Mouse (Mus musculus): ENCODE data around the gene Rxfp1. TPM values are rescaled to one million over a fixed set of nuclear protein-coding genes. Genes with fewer than 3 reads are reported as not detected.
A peak's percentile ranks its signal among the peaks of the same experiment; 100 is the strongest.

Gene Rxfp1
- total RNA-seq, 2 experiments from 2014 or later, result not detected

DNA sequence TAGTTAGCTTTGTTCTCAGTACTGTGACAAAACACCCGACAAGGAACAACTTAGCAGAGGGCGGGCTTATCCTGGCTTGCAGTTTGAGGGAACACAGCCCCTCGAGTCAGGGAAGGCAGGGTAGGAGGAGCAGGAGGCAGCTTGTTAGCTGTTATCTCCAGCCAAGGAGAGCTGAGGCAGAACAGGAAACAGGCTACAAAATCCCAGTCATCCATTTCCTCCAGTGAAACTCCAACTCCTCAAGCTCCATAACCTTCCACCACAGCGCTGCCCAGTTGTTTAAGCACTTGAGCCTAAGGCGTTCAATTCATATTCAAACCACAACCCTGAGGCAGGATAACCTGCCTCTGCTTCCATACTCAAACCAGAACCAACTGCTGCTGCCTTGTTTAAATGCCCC lies 63.0 kb downstream of the Rxfp1 start:
- no peak for ATAC-seq (replicated peaks; ENCODE audit: low FRiP score, poor library complexity, severe bottlenecking)

- ATAC-seq (replicated peaks; ENCODE audit: low FRiP score, poor library complexity, severe bottlenecking), result no peak
Observed at GRCm38 (mm10) chr3:79673082-79673481, 64.6 kb downstream of the Rxfp1 start.

- no peak for ATAC-seq (replicated peaks; ENCODE audit: low FRiP score, poor library complexity, severe bottlenecking)
Observed at GRCm38 (mm10) chr3:79672188-79672587, 65.5 kb downstream of the Rxfp1 start.

DNA sequence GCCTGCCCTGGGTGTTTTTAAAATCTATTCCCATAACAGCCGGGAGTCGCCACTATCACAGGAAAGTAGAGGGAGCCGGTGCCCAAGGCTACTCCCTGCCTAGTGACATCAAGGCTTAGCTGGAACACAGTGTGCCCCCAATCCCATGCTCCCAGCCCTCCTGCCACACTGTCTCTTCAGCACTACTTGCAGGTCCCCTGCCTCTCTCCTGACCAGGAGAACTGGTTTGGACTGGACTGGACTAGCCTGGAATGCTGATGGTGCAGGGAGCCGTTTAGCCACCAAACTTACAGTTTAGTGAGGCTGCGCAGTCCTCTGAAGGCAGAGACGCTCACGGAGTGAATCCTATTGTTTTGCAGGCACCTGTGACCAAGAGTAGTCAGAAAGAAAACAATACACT lies 67.1 kb downstream of the Rxfp1 start:
- ATAC-seq (replicated peaks; ENCODE audit: low FRiP score, poor library complexity, severe bottlenecking), result no peak

DNA sequence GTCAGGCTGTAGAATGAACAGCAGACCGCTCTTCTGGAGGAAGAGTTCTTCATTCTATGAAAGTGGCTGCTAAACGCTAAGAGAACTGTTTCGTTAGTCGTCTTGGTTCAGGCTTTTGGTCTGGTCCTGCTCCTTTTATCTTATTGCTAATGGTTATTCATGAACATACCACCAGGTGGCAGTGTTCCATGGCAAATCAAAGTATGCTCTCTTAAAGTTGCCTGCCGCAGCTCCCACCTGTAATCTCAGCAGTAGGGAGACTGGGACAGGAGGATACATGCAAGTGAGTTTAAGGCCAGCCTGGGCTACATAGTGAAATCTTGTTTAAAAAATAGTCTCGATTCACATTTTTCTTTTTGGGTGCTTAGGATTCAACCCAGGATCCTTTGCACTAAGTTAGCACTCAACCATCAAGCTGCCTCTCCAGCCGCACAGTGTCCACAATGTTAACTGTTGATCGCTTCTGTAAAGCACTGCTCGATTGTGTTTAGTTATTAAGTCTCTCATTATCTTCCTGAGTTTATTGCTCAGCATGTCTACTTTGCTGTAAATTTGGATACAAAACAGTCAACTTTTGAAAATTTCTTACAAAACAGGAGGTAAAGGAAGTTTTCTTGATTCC lies 72.8 kb downstream of the Rxfp1 start:
- ATAC-seq (replicated peaks; ENCODE audit: low FRiP score, poor library complexity, severe bottlenecking), result peak; percentile 49; the same call in 1 of the 2 replicates

DNA sequence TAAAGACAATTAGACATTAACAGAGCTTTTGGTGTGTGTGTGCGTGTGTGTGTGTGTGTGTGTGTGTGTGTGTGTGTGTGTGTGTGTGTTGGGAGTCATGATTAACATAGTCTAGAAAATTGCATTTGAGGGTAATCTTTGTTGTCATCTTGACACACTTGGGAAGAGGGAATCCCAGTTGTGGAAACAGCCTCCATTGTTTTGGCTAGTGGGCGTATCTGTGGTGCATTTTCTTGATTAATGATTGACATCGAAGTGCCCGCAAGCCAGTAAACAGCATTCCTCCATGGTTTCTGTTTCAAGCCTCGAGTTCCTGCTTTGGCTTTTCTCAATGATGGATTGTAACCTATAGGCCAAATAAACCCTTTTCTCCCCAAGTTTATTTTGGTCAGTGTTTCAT lies 81.0 kb downstream of the Rxfp1 start:
- ATAC-seq (replicated peaks; ENCODE audit: low FRiP score, poor library complexity, severe bottlenecking), result no peak

DNA sequence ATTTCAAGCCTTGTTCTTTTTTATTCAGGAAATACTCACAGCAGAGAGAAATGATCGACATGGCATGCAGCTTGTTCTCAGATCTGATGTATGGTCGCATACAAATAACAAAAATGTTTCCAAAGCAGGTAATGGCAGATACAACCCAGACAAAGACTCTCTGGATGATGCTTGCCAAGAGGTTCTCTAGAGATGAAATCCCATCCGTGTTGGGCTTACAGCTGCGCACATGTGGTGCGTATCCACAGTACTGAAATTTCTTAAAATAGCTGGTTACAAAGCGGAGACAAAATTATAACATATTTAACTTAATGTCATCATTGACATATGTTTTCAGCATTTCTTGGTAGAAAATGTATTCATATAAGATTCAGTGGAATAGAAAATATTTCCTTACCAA lies 85.6 kb downstream of the Rxfp1 start:
- ATAC-seq (replicated peaks; ENCODE audit: low FRiP score, poor library complexity, severe bottlenecking), result no peak

GRCm38 (mm10) chr3:79629416-79629730 lies 108.3 kb downstream of the Rxfp1 start, which contains the start of gene Etfdh:
Gene Etfdh, minus strand, starts transcription at chr3:79629500.
- peak; percentile 66 for ATAC-seq (replicated peaks; ENCODE audit: low FRiP score, poor library complexity, severe bottlenecking)

- ATAC-seq (replicated peaks; ENCODE audit: low FRiP score, poor library complexity, severe bottlenecking), result peak; percentile 91
Observed at GRCm38 (mm10) chr3:79628561-79629415, 108.9 kb downstream of the Rxfp1 start, which contains the start of gene 4930579G24Rik. Gene 4930579G24Rik, plus strand, starts transcription at chr3:79629079.

GRCm38 (mm10) chr3:79628182-79628560 lies 109.5 kb downstream of the Rxfp1 start:
- peak; percentile 40 for ATAC-seq (replicated peaks; ENCODE audit: low FRiP score, poor library complexity, severe bottlenecking)

DNA sequence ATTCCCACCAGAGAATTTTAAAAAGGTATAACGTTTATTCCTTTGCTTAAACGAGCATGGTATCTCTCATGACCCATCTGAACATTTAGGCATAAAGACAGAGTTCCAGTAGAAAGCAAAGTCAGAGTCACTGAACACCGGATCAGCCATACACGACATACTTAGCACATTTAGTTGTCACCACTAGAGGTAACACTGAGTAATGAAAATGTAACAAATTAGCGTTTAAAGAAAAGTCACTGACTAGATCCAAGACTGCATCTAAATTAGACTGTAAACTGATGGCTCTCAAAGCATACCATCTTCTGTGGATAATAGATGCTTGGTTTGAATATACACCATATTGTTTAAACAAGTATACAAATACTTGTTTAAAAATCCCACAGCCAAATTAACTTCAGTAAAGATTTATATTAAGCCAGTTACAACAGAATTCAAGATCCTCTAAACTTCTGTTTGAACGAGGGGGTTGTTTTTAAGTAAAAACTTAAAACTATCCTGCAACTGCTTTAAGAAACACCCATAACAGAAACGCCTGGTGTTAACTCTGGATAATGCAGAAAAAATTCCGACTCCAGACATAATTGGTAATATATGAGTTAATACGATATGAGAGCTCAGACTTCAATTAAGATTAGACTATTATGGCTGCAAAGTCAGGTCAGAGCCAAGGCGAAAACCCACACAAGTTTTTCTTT lies 110.0 kb downstream of the Rxfp1 start:
- ATAC-seq (replicated peaks; ENCODE audit: low FRiP score, poor library complexity, severe bottlenecking), result peak; percentile 30; the same call in 1 of the 2 replicates

DNA sequence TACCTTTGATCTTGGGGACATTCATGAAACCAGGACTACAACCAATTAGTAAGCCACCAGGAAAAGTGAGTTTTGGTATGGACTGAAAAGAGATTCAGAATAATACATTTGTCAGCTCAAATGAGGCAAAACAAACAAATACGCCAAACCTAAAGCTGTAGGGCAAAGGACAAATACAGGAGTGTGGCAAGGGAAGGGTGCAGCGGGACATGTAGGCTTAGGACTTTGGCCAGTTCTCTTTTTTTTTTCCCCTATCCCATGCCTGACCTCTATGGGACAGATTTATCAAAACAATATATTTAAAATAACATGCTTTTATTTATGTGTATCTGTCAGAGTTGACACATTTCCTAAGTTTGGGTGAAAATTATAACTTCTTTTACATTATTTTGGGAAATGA lies 127.8 kb downstream of the Rxfp1 start:
- no peak for ATAC-seq (replicated peaks; ENCODE audit: low FRiP score, poor library complexity, severe bottlenecking)

- ATAC-seq (replicated peaks; ENCODE audit: low FRiP score, poor library complexity, severe bottlenecking), result no peak
Observed at GRCm38 (mm10) chr3:79595468-79595867, 142.2 kb downstream of the Rxfp1 start.

DNA sequence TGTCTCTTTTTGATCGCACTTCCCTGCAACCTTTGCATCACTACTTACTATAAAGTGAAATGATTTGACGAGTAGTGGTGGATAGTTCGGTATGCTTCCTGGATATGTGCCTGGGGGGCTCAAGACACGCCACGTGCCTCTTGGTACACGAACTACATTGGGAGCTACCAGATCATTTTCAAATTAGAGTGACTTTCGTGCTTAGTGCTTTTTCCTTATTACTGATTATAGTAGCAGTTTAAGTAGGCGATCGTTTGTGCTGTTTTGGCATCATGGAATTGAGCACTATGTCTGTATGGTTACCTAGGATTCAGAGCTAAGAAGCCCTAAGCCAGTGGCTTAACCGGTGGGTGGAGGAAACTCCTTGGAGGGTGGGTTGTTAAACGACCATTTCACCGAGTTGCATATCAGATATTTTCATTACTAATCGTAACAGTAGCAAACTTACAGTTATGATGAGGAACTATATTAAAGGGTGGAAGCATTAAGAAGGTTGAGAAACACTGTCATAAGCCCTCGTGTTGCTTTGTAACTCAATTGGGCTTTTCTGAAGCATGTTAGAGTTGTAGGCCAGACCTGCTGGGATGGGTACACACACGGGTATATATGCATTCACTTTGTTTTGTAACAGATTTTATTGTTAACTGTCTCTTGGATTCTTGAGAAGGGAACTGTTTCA lies 145.7 kb downstream of the Rxfp1 start:
- ATAC-seq (replicated peaks; ENCODE audit: low FRiP score, poor library complexity, severe bottlenecking), result no peak

Other genes starting within 250 kb of the Rxfp1 start
- 73.2 and 101 TPM in 2 replicates for gene Fnip2, start 170.1 kb downstream of the Rxfp1 start, total RNA-seq (2015; ENCODE audit: low replicate concordance)
- 85.6 and 109 TPM in 2 replicates for gene Fnip2, start 170.1 kb downstream of the Rxfp1 start, total RNA-seq (2017; ENCODE audit: low replicate concordance)
- 75.0 and 82.2 TPM in 2 replicates for gene Ppid, start 146.5 kb downstream of the Rxfp1 start, total RNA-seq (2015; ENCODE audit: low replicate concordance)
- 68.3 and 84.3 TPM in 2 replicates for gene Ppid, start 146.5 kb downstream of the Rxfp1 start, total RNA-seq (2017; ENCODE audit: low replicate concordance)
- gene 4930579G24Rik, start 108.8 kb downstream of the Rxfp1 start, total RNA-seq (2015; ENCODE audit: low replicate concordance), result 30.3 and 50.3 TPM in 2 replicates
- 14.9 and 22.4 TPM in 2 replicates for gene 4930579G24Rik, start 108.8 kb downstream of the Rxfp1 start, total RNA-seq (2017; ENCODE audit: low replicate concordance)
- 35.0 and 44.0 TPM in 2 replicates for gene Etfdh, start 108.4 kb downstream of the Rxfp1 start, total RNA-seq (2015; ENCODE audit: low replicate concordance)
- gene Etfdh, start 108.4 kb downstream of the Rxfp1 start, total RNA-seq (2017; ENCODE audit: low replicate concordance), result 31.8 and 39.0 TPM in 2 replicates
- 1.1 TPM in 1 of 2 replicates, not detected in the other for gene Tmem144, start 114.9 kb upstream of the Rxfp1 start, total RNA-seq (2015; ENCODE audit: low replicate concordance)
- not detected in 2 replicates for gene Tmem144, start 114.9 kb upstream of the Rxfp1 start, total RNA-seq (2017; ENCODE audit: low replicate concordance)
- not detected in 2 replicates for gene Fam198b, start 146.7 kb upstream of the Rxfp1 start, total RNA-seq (2015; ENCODE audit: low replicate concordance)
- gene Fam198b, start 146.7 kb upstream of the Rxfp1 start, total RNA-seq (2017; ENCODE audit: low replicate concordance), result not detected in 2 replicates